13 mouse cellular contexts compared by ENCODE assay signal in the genomic region with DNA sequence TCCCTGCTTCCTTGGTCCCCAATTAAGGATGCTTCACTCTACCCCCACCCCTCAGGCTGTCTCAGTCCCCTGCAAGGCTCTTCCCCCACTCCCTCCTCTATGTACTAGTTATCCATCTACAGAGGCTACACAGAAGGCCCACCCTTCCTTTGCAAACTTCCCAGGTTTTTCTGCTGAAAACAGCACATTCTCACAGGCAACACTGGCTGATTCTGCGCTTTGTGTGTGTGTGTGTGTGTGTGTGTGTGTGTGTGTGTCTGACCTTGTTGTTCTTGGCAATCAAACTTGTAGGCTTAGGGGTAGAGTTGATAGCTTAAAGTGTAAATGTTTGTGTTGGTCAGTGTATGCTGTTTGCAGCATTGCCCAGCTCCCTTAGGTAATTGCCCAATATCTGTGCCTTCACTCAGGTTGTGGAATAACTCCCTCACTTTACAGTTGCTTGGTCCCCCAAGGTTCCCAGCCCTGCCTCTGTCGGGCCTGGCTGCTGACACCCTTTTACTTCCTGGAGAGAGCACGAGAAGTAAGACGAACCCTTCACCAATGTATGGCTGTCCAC.
A peak's percentile ranks its signal among the peaks of the same experiment; 100 is the strongest.
DNase-seq lines count a peak whose midpoint lies in the region; ATAC-seq and TF ChIP-seq lines count a peak whose summit lies in the region.
"Had no signal": no experiment of that assay in that cellular context is flagged by ENCODE, and none has a peak within 500 bp of the region (broad histone marks: within the 10 kb centered on the region; RNA-seq: fewer than 3 reads in every experiment).

No protein-coding gene starts in this region.

- WGBS in heart, embryonic 13.5 days, result 50% methylated on average over 4 of the region's 4 CpGs
- WGBS in lung, postnatal 0 days, result 42% methylated on average over 4 of the region's 4 CpGs
- WGBS in lung, adult 2 months, result 56% methylated on average over 4 of the region's 4 CpGs
- WGBS in limb, embryonic 15.5 days, result 62% methylated on average over 4 of the region's 4 CpGs

- no peak for TF ChIP-seq EP300 in lung, postnatal 0 days (IDR thresholded peaks at IDR 0.05)

- no peak for TF ChIP-seq CTCF in lung, postnatal 0 days (IDR thresholded peaks at IDR 0.05)
- TF ChIP-seq CTCF in lung, adult 2 months (IDR thresholded peaks at IDR 0.05; ENCODE audit: insufficient read depth, low read length), result no peak

- no peak for DNase-seq in heart, postnatal 4 days
- DNase-seq in lung, postnatal 0 days (ENCODE audit: low spot score), result peak; percentile 29
- no peak for DNase-seq in lung, adult 2 months
- peak; percentile 46 for DNase-seq in kidney, adult 18-20 months
- no peak for DNase-seq in spleen, postnatal 10 days (ENCODE audit: low spot score in 2 of 2)
- DNase-seq in gastrocnemius, adult 8-10 months (ENCODE audit: low spot score in 2 of 2), result no peak
- DNase-seq: cerebellum, postnatal 10 days; right cerebral cortex, postnatal 25 days had no signal

- no peak for ATAC-seq in heart, embryonic 13.5 days (ENCODE audit: extremely low read depth, insufficient number of reproducible peaks, low FRiP score, low TSS enrichment)
- peak; percentile 38 for ATAC-seq in lung, postnatal 0 days
- no peak; the same call in 1 of the 2 replicates for ATAC-seq in limb, embryonic 15.5 days (ENCODE audit: insufficient number of reproducible peaks, low FRiP score, low TSS enrichment, low read depth)
- ATAC-seq: midbrain, embryonic 13.5 days had no signal

- H3K4me2 ChIP-seq in heart, embryonic 13.5 days, result no peak overlapping the region
- H3K4me2 ChIP-seq in lung, postnatal 0 days (replicated peaks; ENCODE audit: low read depth, low read length), result no peak overlapping the region
- no peak overlapping the region for H3K4me2 ChIP-seq in limb, embryonic 15.5 days
- H3K4me2 ChIP-seq: midbrain, embryonic 13.5 days; neural tube, embryonic 15.5 days had no signal

- H3K9me3 ChIP-seq in heart, embryonic 13.5 days, result no peaks in the 10 kb centered on the region
- no peaks in the 10 kb centered on the region for H3K9me3 ChIP-seq in lung, postnatal 0 days (ENCODE audit: low read length)
- no peaks in the 10 kb centered on the region for H3K9me3 ChIP-seq in limb, embryonic 15.5 days
- H3K9me3 ChIP-seq: forebrain, embryonic 10.5 days; midbrain, embryonic 13.5 days; neural tube, embryonic 15.5 days had no signal

- peaks cover 49% of the 10 kb centered on the region for H3K4me1 ChIP-seq in heart, embryonic 13.5 days
- peaks cover 6% of the 10 kb centered on the region; the same call in 1 of the 2 replicates for H3K4me1 ChIP-seq in lung, postnatal 0 days (ENCODE audit: insufficient read depth, low read depth, low read length)
- peaks cover 6% of the 10 kb centered on the region; the same call in 1 of the 2 replicates for H3K4me1 ChIP-seq in lung, adult 2 months (ENCODE audit: control insufficient read depth, insufficient read depth, low read length)
- peaks cover 17% of the 10 kb centered on the region for H3K4me1 ChIP-seq in limb, embryonic 15.5 days

- H3K4me3 ChIP-seq in heart, embryonic 13.5 days, result no peak overlapping the region
- H3K4me3 ChIP-seq in lung, postnatal 0 days (ENCODE audit: low read depth, low read length), result no peak overlapping the region
- no peak overlapping the region for H3K4me3 ChIP-seq in lung, adult 2 months (replicated peaks; ENCODE audit: extremely low read depth, low read depth, low read length)
- H3K4me3 ChIP-seq in limb, embryonic 15.5 days, result no peak overlapping the region
- H3K4me3 ChIP-seq: forebrain, embryonic 10.5 days; midbrain, embryonic 13.5 days; neural tube, embryonic 15.5 days had no signal

- H3K36me3 ChIP-seq in heart, embryonic 13.5 days, result no peaks in the 10 kb centered on the region
- H3K36me3 ChIP-seq in lung, postnatal 0 days (ENCODE audit: insufficient read depth, low read length), result no peaks in the 10 kb centered on the region
- H3K36me3 ChIP-seq in limb, embryonic 15.5 days, result no peaks in the 10 kb centered on the region
- H3K36me3 ChIP-seq: forebrain, embryonic 10.5 days; midbrain, embryonic 13.5 days; neural tube, embryonic 15.5 days had no signal

- TF ChIP-seq POLR2A in lung, adult 2 months (IDR thresholded peaks at IDR 0.05; ENCODE audit: borderline replicate concordance, extremely low read depth, low read depth, low read length), result no peak

- peak overlapping the region; percentile 44; the same call in 1 of the 2 replicates for H3K9ac ChIP-seq in heart, embryonic 13.5 days
- no peak overlapping the region for H3K9ac ChIP-seq in lung, postnatal 0 days (replicated peaks; ENCODE audit: low read depth)
- H3K9ac ChIP-seq in limb, embryonic 15.5 days, result no peak overlapping the region
- H3K9ac ChIP-seq: midbrain, embryonic 13.5 days; neural tube, embryonic 15.5 days had no signal

- H3K27me3 ChIP-seq in heart, embryonic 13.5 days (replicated peaks), result no peaks in the 10 kb centered on the region
- no peaks in the 10 kb centered on the region for H3K27me3 ChIP-seq in lung, postnatal 0 days (replicated peaks; ENCODE audit: insufficient read depth, low read length)
- no peaks in the 10 kb centered on the region for H3K27me3 ChIP-seq in limb, embryonic 15.5 days
- H3K27me3 ChIP-seq: midbrain, embryonic 13.5 days; neural tube, embryonic 15.5 days had no signal

- H3K27ac ChIP-seq in heart, embryonic 13.5 days (replicated peaks), result peak overlapping the region; percentile 76
- H3K27ac ChIP-seq in lung, postnatal 0 days (ENCODE audit: low read length), result no peak overlapping the region
- peak overlapping the region; percentile 54; the same call in 1 of the 2 replicates for H3K27ac ChIP-seq in limb, embryonic 15.5 days
- H3K27ac ChIP-seq: forebrain, embryonic 10.5 days; midbrain, embryonic 13.5 days; neural tube, embryonic 15.5 days had no signal

Comparison
In these comparisons a context has a peak if more than half of its experiments do, and no peak if none do; other contexts are left out.
1. DNase-seq: peak in lung, postnatal 0 days (single experiment) and kidney, adult 18-20 months (single experiment); none in heart, postnatal 4 days (single experiment), lung, adult 2 months (single experiment), spleen, postnatal 10 days (0 of 2) and gastrocnemius, adult 8-10 months (0 of 2).